Mouse (Mus musculus): ENCODE data around the gene Tubb1. TPM values are rescaled to one million over a fixed set of nuclear protein-coding genes. Genes with fewer than 3 reads are reported as not detected.

Tubb1 gene
- total RNA-seq (2014; rRNA removed) (0.18 and 0.40 TPM in 2 replicates), polyA plus RNA-seq (2012; rRNA removed) (0.07 and 0.33 TPM in 2 replicates)

GRCm38 (mm10) chr2:174450353-174450752 lies at the start of gene Tubb1:
Gene Tubb1 (plus strand): TSS chr2:174450695.
- WGBS = 63% methylated on average over 4 of the region's 4 CpGs
- H3K27ac ChIP-seq (replicated peaks; ENCODE audit: insufficient read depth, low read depth, low read length) = no peak within 1 kb of the TSS
- H3K36me3 ChIP-seq (ENCODE audit: control insufficient read depth, insufficient read depth, low read length) = no peaks in the 10 kb centered on the region
- H3K79me2 ChIP-seq (ENCODE audit: control insufficient read depth, insufficient read depth, low read length) = no peaks in the 10 kb centered on the region
- no peak within 1 kb of the TSS for H3K4me3 ChIP-seq (ENCODE audit: insufficient read depth, low read depth, low read length)
- no peaks in the 10 kb centered on the region for H3K27me3 ChIP-seq (ENCODE audit: control insufficient read depth, insufficient read depth, low read length)
- TF ChIP-seq CTCF (IDR thresholded peaks at IDR 0.05; ENCODE audit: low read depth, low read length) (no peak), POLR2A (IDR thresholded peaks at IDR 0.05; ENCODE audit: extremely low read depth, insufficient read depth, low read length) (no peak)
- H3K4me1 ChIP-seq (ENCODE audit: control insufficient read depth, insufficient read depth, low read length) = no peaks in the 10 kb centered on the region
- DNase-seq (ENCODE audit: extremely low read depth, low read depth, low spot score) = no peak
- H3K9ac ChIP-seq (ENCODE audit: low read depth, low read length) = no peak within 1 kb of the TSS

DNA sequence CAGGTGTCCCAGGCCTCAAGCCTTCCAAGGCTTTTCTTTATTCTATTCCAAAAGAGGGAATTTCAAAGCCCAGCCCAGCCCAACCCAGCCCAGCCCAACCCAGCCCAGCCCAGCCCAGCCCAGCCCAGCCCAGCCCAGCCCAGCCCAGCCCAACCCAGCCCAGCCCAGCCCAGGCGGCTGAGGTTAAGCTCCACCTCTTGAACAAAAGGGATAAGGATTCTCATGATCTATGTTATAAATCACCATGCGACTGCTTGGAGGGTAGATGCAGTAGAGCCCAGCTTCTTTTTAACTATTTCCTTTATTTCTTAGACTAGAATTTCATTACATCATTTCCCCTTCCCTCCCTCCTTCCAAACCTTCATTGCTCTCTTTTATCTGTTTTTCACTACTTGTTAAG lies 40.3 kb upstream of the Tubb1 start:
- H3K27ac ChIP-seq (replicated peaks; ENCODE audit: insufficient read depth, low read depth, low read length) = no peak overlapping the region
- H3K27me3 ChIP-seq (ENCODE audit: control insufficient read depth, insufficient read depth, low read length) = no peaks in the 10 kb centered on the region
- no peaks in the 10 kb centered on the region for H3K4me1 ChIP-seq (ENCODE audit: control insufficient read depth, insufficient read depth, low read length)
- H3K36me3 ChIP-seq (ENCODE audit: control insufficient read depth, insufficient read depth, low read length) = no peaks in the 10 kb centered on the region
- no peak for DNase-seq (ENCODE audit: extremely low read depth, low read depth, low spot score)
- no peaks in the 10 kb centered on the region for H3K79me2 ChIP-seq (ENCODE audit: control insufficient read depth, insufficient read depth, low read length)
- no peak overlapping the region for H3K9ac ChIP-seq (ENCODE audit: low read depth, low read length)
- no peak overlapping the region for H3K4me3 ChIP-seq (ENCODE audit: insufficient read depth, low read depth, low read length)
- no peak for TF ChIP-seq CTCF (IDR thresholded peaks at IDR 0.05; ENCODE audit: low read depth, low read length)
- no peak for TF ChIP-seq POLR2A (IDR thresholded peaks at IDR 0.05; ENCODE audit: extremely low read depth, insufficient read depth, low read length)
- WGBS = 82% methylated on average over 2 of the region's 2 CpGs

GRCm38 (mm10) chr2:174413127-174413526 lies 37.4 kb upstream of the Tubb1 start:
- Histone ChIP-seq H3K79me2 (ENCODE audit: control insufficient read depth, insufficient read depth, low read length) (peaks cover 17% of the 10 kb centered on the region; the same call in 1 of the 2 replicates), H3K4me1 (ENCODE audit: control insufficient read depth, insufficient read depth, low read length) (peaks cover 4% of the 10 kb centered on the region; the same call in 1 of the 2 replicates), H3K9ac (ENCODE audit: low read depth, low read length) (no peak overlapping the region), H3K27ac (replicated peaks; ENCODE audit: insufficient read depth, low read depth, low read length) (no peak overlapping the region), H3K36me3 (ENCODE audit: control insufficient read depth, insufficient read depth, low read length) (no peaks in the 10 kb centered on the region), H3K27me3 (ENCODE audit: control insufficient read depth, insufficient read depth, low read length) (no peaks in the 10 kb centered on the region), H3K4me3 (ENCODE audit: insufficient read depth, low read depth, low read length) (no peak overlapping the region)
- WGBS = 77% methylated on average over 7 of the region's 7 CpGs
- DNase-seq (ENCODE audit: extremely low read depth, low read depth, low spot score) = no peak
- no peak for TF ChIP-seq POLR2A (IDR thresholded peaks at IDR 0.05; ENCODE audit: extremely low read depth, insufficient read depth, low read length)
- no peak for TF ChIP-seq CTCF (IDR thresholded peaks at IDR 0.05; ENCODE audit: low read depth, low read length)

DNA sequence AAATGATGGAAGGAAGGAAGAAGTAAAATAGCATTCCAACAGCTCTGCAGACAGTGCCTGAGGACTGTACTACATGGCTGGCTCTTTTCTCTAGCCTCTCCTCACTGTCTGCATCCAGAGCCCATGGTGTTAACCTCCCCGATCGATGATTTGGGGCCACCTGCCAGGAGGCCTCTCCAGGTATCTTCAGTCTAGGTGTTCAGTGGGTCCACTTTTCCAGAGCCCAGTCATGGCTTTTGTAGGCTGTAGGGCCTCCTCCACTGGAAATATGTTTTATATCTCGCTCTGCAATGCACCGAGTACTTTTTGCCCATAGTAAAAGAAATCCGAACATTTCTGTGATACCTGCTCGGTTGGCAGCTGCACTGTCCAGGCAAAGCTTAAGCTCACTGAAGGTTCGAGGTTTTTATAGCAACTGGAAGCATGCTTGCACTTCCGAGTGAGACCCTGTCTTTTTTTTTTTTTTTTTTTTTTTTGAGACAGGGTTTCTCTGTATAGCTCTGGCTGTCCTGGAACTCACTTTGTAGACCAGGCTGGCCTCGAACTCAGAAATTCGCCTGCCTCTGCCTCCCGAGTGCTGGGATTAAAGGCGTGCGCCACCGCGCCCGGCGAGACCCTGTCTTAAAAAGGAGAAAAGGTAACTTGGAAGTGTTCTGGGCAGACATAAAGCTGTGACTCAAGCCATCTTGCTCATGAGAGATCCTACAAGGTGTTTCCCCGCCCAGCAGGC lies 35.3 kb upstream of the Tubb1 start:
- 57% methylated on average over 18 of the region's 18 CpGs for WGBS
- no peak overlapping the region for H3K9ac ChIP-seq (ENCODE audit: low read depth, low read length)

GRCm38 (mm10) chr2:174415731-174416310 lies 34.7 kb upstream of the Tubb1 start, which contains the start of gene Nelfcd:
Gene Nelfcd (plus strand): TSS chr2:174415804.
- peak within 1 kb of the TSS; percentile 91 for H3K9ac ChIP-seq (ENCODE audit: low read depth, low read length)
- H3K4me1 ChIP-seq (ENCODE audit: control insufficient read depth, insufficient read depth, low read length) = peaks cover 4% of the 10 kb centered on the region; the same call in 1 of the 2 replicates
- peak within 1 kb of the TSS; percentile 68 for H3K27ac ChIP-seq (replicated peaks; ENCODE audit: insufficient read depth, low read depth, low read length)
- TF ChIP-seq POLR2A (IDR thresholded peaks at IDR 0.05; ENCODE audit: extremely low read depth, insufficient read depth, low read length) = 0 out of 2 replicates have a peak, but pooled peaks have one; percentile 52
- TF ChIP-seq CTCF (IDR thresholded peaks at IDR 0.05; ENCODE audit: low read depth, low read length) = no peak
- H3K4me3 ChIP-seq (ENCODE audit: insufficient read depth, low read depth, low read length) = peak within 1 kb of the TSS; percentile 93
- H3K79me2 ChIP-seq (ENCODE audit: control insufficient read depth, insufficient read depth, low read length) = peaks cover 17% of the 10 kb centered on the region; the same call in 1 of the 2 replicates
- no peaks in the 10 kb centered on the region for H3K36me3 ChIP-seq (ENCODE audit: control insufficient read depth, insufficient read depth, low read length)
- no peaks in the 10 kb centered on the region for H3K27me3 ChIP-seq (ENCODE audit: control insufficient read depth, insufficient read depth, low read length)
- under 1% methylated on average over 40 of the region's 40 CpGs for WGBS
- DNase-seq (ENCODE audit: extremely low read depth, low read depth, low spot score) = peak; percentile 83

More for the DNA sequence above, 35.3 kb upstream of the Tubb1 start:
- Histone ChIP-seq H3K4me3 (ENCODE audit: insufficient read depth, low read depth, low read length) (peak overlapping the region; percentile 10; the same call in 1 of the 2 replicates), H3K27me3 (ENCODE audit: control insufficient read depth, insufficient read depth, low read length) (no peaks in the 10 kb centered on the region), H3K27ac (replicated peaks; ENCODE audit: insufficient read depth, low read depth, low read length) (no peak overlapping the region), H3K79me2 (ENCODE audit: control insufficient read depth, insufficient read depth, low read length) (peaks cover 17% of the 10 kb centered on the region; the same call in 1 of the 2 replicates), H3K4me1 (ENCODE audit: control insufficient read depth, insufficient read depth, low read length) (peaks cover 4% of the 10 kb centered on the region; the same call in 1 of the 2 replicates), H3K36me3 (ENCODE audit: control insufficient read depth, insufficient read depth, low read length) (no peaks in the 10 kb centered on the region)
- TF ChIP-seq POLR2A (IDR thresholded peaks at IDR 0.05; ENCODE audit: extremely low read depth, insufficient read depth, low read length) = no peak
- TF ChIP-seq CTCF (IDR thresholded peaks at IDR 0.05; ENCODE audit: low read depth, low read length) = no peak
- no peak for DNase-seq (ENCODE audit: extremely low read depth, low read depth, low spot score)
